Mouse (Mus musculus): ENCODE data around the gene Fam155a.
A peak's percentile ranks its signal among the peaks of the same experiment; 100 is the strongest.

Gene Fam155a

GRCm38 (mm10) chr8:9471290-9471689, 299.7 kb downstream of the Fam155a start:
- DNase-seq, result no peak

GRCm38 (mm10) chr8:9470114-9470513, 300.8 kb downstream of the Fam155a start:
- no peak for DNase-seq

- no peak for DNase-seq
Observed at GRCm38 (mm10) chr8:9461111-9461510, 309.9 kb downstream of the Fam155a start.

- no peak for DNase-seq
Observed at GRCm38 (mm10) chr8:9460707-9461106, 310.3 kb downstream of the Fam155a start.

GRCm38 (mm10) chr8:9458614-9459013, 312.3 kb downstream of the Fam155a start:
- no peak for DNase-seq

GRCm38 (mm10) chr8:9455138-9455537, 315.8 kb downstream of the Fam155a start:
- DNase-seq, result no peak

- peak; percentile 51 for DNase-seq
Observed at GRCm38 (mm10) chr8:9453742-9454141, 317.2 kb downstream of the Fam155a start.

- DNase-seq, result no peak
Observed at GRCm38 (mm10) chr8:9451543-9451942, 319.4 kb downstream of the Fam155a start.

GRCm38 (mm10) chr8:9448613-9449012, 322.3 kb downstream of the Fam155a start:
- DNase-seq, result no peak

GRCm38 (mm10) chr8:9437822-9438221, 333.1 kb downstream of the Fam155a start:
- DNase-seq, result no peak

GRCm38 (mm10) chr8:9435501-9435900, 335.5 kb downstream of the Fam155a start:
- DNase-seq, result no peak

GRCm38 (mm10) chr8:9432635-9433372, 338.2 kb downstream of the Fam155a start:
- DNase-seq, result no peak

- DNase-seq, result no peak
Observed at GRCm38 (mm10) chr8:9428846-9429245, 342.1 kb downstream of the Fam155a start.

- no peak for DNase-seq
Observed at GRCm38 (mm10) chr8:9424069-9424468, 346.9 kb downstream of the Fam155a start.

- DNase-seq, result no peak
Observed at GRCm38 (mm10) chr8:9423590-9423989, 347.4 kb downstream of the Fam155a start.

- no peak for DNase-seq
Observed at GRCm38 (mm10) chr8:9423184-9423583, 347.8 kb downstream of the Fam155a start.

- no peak for DNase-seq
Observed at GRCm38 (mm10) chr8:9418856-9419800, 351.8 kb downstream of the Fam155a start.

GRCm38 (mm10) chr8:9416189-9416588, 354.8 kb downstream of the Fam155a start:
- DNase-seq, result no peak

GRCm38 (mm10) chr8:9408480-9408879, 362.5 kb downstream of the Fam155a start:
- no peak for DNase-seq

- no peak for DNase-seq
Observed at GRCm38 (mm10) chr8:9406204-9406603, 364.8 kb downstream of the Fam155a start.

- no peak for DNase-seq
Observed at GRCm38 (mm10) chr8:9404651-9405050, 366.3 kb downstream of the Fam155a start.

GRCm38 (mm10) chr8:9402393-9402792, 368.6 kb downstream of the Fam155a start:
- no peak for DNase-seq

- DNase-seq, result no peak
Observed at GRCm38 (mm10) chr8:9398606-9399263, 372.2 kb downstream of the Fam155a start.

Data from layer of hippocampus, adult 9-11 months (tissue).